Mouse (Mus musculus) neutrophil, adult 5-6 weeks (primary cell): ENCODE results near the gene Entpd7. TPM values are rescaled to one million over a fixed set of nuclear protein-coding genes. Genes with fewer than 3 reads are reported as not detected.
A peak's percentile ranks its signal among the peaks of the same experiment; 100 is the strongest.

Source experiments
- ATAC-seq: fragments of 151-379, 151-347 bp; 2 replicates; pipeline ENCODE4 v1.8.0; 2017; ENCODE audit warnings: mild to moderate bottlenecking, moderate TSS enrichment; ENCODE audit not compliant: insufficient number of reproducible peaks, poor library complexity, low FRiP score, severe bottlenecking; ENCODE audit errors: extremely low read depth
- total RNA-seq: library from RNA; stranded (forward); fragments of 200-1000 nt; gene quantifications from 2 replicates; pipeline ENCODE4 v1.2.3, GENCODE M21; 2017

Entpd7 gene
- total RNA-seq = 5.1 and 10.2 TPM in 2 replicates

DNA sequence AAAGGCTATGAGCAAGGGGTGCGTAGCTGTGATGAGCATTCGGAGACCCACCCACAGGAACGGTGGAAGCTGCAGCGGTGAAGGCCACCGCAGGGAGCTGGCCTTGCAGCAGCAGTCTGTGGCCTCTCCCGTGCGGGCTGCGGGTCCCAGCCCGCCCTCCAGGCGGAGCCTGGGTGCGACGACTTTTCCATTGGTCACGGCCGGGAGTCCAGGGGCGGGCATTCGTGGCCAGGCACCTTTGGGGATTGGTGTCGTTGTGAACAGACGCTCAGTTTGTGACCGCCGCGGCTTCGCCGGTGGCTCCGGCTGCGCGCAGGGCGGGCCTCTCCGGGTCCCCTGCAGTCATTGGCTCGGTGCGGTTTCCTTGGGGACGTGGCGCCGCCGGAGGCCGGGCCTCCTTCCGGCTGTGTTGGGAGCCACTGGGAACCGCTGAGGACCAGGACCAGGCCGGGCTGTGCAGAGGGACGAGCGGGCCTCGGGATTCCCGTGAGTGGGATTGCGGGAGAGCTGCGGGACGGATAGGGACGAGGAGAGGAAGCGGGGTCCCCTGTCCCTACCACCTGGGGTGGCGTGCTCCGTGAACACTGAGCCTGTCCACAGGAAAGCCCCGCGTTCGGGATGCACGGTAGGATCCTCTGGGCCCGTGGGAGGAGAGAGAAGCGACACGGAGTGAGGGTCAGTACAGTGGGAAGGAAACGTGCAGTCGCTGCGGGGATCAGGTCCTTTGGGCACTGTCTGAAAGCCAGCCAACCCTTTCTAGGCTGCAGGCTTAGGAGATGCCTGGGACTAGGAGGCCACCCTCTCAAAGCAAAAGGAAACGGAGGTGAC is at the start of gene Entpd7:
TSS of gene Entpd7 (plus strand) at position 254 of the 828 bp plus-strand sequence.
- peak; percentile 96 for ATAC-seq

DNA sequence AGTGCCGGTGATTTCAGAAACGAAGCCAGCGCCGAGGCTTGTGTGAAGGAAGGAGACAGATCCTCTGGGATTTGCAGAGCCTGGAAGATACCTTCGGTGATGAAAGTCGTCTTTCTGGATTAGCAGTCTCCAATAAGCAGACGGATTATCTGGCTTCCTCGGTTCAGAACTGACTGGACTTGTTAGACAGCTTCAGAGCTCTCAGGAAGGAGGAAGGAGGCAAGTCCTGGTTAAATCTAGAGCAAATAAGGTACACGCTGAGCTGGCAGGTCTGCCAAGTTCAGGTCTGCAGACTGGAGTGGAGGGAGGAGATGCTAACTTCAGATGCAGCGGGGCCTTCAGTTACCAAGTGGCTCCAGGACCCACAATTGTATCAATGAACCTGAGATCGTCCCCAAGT is 47.6 kb upstream of the Entpd7 start:
- ATAC-seq = no peak

DNA sequence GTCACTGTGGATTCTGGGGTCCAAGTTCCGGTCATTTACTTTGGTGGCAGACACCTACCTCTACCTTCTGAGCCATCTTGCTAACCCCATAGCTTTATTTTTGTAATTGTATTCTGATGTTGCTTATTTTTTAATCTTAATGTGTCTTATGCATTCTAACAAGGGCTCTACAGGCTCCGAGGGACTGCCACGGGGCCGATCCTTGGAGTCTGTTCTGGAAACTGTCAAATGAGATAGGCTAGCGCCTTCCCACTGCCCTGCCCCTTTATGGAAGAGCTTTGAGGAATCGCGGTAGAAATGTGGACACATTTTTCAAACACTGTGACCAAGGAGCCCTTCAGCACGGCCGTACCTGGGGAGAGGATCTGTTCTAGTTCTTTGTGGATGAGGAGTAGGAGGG is 46.6 kb upstream of the Entpd7 start:
- ATAC-seq = no peak

DNA sequence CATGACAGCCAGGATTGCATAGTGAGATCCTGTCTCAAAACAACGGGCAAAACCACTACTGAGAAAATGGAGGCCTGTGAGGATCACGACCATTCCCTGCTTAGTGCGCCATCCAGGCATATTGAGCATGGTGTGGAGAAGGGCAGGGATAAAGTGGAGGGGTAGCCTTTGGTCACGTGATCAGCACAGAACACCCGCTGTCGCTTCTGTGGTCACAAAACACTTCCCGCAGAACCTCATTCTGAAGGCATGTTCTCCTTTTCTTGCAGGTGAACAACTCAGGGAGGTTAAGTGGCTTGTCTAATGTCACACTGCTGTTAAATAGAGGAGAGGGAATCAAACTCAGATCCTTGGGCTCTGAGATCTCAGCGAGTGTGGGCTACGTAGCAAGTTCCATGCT is 44.0 kb upstream of the Entpd7 start:
- ATAC-seq = no peak

DNA sequence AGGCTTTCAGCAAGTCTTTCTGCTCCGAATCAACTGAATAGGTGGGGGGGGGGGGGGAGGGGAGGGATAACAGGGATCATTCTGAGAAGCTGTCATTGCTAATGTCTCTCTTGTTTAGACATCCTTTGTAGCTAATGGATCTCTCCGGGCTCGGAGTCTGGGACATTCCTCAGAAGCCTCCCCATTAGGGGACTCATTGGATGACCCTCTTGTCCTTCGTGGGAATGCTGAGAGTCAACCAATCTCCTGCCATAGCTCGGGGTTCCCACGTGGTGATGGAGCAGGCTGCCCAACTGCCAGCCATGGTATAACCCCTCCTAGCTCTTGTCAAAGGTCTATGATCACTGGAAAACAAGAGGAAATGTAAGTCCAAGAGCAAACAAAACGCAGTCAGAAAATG is 42.6 kb upstream of the Entpd7 start:
- no peak for ATAC-seq

DNA sequence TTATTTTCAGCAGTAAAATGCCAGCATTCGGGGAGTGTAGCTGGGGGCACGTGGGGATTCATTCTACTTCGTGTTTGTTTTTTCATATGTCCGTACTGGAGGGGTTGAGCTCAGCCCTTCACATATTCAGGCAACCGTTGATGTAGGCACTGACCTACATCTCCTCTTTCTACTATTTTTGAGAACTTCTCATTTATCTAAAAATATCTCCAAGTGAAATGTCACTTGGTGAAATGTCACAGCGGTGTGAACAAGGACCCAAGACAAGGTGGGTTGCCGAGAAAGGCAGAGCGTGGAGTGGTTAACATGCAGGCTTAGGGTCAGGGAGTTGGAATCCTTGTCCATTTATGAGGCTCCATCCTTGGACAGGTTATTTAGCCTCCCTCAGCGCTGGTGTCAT is 42.2 kb upstream of the Entpd7 start:
- ATAC-seq = peak; percentile 31; the same call in 1 of the 2 replicates

DNA sequence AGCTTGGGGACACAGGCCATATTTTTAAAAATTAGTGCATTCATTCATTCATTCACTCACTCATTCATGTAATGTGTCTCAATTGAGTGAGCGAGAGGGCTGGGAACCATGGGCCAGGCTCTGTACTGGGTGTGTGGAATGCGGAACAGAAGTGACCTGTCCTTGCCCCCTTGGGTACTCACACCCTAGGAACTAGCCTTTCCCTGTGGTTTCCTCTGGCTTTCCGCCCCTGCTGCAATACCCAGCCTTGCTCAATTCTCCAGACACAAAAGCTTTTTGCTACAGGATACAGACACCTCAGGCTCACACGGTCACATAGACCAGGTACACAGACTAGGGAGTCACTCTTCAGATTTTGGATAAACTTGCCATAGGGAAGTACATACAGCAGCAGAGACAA is 41.1 kb upstream of the Entpd7 start:
- peak; percentile 58 for ATAC-seq

DNA sequence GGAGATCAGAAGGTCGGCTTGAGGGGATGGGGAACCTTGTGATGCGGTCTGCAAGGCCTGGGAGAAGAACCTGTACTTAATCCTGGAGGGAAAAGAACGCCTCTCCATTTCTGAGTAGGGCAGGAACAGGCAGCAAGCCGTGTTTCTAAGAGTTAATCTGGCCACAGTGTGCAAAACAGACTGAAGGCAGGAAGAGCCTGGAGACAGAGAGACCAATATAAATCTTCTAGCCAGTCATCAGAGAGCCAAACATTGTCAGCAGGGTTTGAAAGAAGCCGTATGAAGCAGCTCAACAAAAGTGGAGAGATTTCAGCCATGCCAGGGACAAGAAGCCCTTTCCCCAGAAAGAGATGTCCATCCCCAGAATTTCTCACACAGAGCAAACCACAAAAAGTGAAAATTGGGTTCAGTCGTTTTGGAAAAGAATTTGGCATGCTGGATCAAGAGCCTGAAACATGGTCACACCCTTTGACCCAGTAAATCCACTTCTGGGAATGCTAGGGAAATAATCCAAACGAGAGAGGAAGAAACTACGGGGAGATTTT is 38.2 kb upstream of the Entpd7 start:
- ATAC-seq = no peak

DNA sequence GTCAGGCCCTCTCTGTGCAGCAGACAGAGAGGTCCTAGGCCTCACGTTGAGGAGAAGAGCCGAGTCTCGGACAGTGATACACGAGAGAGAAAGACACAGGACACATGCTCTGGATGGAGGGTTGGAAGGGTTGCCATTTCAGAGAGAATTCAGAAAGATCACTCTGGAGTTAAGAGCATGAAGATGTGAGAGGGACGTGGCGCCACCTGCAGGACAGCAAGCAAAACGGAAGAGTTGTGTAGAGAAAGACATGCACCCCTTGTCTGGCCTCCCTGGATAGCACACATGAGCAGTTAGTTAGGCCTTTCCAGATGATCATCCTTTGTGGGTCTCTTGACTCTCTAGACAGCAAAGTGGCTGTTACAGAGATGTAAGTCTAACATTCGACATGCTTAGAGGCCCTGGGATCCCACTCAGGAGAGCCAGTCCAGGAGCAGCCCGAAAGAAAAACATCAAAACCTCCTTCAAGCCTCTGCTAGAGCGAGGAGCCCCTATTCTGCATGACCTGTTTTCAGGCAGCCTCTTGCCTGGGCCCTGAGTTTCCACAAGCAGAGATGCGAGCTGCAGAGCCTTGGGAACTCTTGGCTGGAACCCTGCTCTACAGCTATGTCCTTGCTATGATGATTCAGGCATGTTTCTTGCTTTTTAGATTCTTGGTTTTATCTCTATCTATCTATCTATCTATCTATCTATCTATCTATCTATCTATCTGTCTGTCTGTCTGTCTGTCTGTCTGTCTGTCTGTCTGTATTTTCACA is 33.6 kb upstream of the Entpd7 start:
- ATAC-seq = peak; percentile 87

DNA sequence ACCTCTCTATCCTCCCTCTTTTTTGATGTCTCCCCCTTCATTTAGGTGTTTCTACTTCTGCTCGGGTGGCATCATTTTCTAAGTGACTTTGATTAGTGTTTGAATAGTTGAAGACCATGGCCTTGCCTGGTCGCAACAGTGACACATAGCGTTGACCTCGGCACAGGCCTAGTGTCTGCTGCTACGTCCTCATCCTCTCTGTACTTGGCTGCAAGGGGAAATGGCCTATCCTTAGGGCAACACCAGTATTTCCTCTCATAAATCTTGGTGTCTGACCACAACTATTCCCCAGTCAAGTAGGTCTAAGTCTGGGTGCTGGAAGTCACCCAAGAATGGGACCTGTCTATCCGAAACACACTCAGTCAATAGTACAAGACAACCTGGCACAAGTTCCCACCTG is 29.8 kb upstream of the Entpd7 start:
- ATAC-seq = no peak

DNA sequence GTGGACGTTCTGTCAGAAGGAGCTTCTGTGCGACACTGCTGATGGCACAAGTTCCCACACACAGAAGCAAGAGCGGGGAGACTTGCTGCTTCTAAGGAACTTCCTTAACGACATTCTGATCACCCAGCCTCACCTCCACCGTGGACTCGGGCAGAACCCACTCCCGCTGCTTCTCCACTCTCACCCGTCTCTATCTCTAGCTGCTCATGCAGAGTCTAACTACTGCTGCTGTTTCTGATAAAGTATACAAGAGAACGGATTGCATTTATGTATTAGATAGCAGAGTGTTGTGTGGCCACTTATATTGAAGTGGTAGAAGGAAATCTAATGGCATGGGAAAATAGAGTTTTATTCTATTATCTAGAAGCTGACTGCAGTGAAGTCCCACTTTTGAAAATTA is 28.7 kb upstream of the Entpd7 start:
- no peak for ATAC-seq

DNA sequence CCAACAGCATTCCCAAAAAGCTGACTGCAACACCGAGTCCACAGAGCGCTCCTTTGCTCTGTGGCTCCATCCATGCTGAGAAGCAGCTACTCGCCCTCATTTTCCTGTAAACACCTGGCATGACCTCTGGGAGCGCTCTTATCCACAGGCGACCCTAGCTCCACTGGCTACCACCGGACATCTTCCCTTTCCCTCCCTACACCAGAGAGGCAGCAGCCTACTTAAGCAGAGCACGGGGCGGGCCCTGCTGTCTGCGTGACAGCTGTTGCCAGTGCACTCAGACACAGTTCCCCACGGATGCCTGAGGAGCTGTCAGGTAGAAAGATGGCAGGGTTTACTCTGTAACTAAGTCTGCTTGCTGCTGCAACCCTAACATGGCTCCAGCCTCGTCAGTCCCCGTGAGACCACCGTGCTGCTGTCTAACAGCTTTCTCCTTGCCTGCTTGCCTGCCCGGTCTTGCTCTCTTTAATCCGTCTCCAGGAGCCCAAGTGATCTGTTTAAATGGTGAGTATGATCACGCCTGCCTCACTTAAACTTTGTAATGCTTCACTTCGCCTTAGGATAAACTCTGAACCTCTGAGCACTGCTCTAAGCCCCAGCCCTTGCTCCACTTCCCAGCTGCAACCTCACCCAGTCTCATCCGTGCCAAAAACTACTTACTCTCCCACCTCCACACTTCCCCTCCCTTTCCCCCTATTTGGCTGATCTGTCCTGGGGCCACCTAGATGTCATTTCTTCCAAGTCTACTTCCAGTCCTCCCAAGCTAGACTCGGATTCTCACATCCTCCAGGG is 27.1 kb upstream of the Entpd7 start:
- no peak for ATAC-seq

DNA sequence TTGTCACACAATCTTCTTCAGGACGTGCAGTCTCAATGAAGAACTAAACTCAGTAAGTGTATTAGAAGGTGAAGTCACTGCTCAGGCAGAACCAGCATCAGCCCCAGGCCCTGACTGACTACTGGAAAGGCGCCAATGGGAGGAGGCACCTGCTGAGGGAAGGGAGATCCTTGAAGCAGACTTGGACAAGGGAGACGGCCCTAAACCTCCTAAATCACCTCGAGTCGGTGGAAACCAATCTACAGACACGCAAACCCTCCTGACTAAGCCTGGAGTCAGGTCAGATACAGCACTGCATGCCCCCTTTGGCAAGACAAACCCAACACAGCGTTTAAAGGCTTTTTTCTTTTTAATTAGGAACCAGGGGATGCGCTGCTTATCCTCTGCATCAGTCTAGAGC is 26.0 kb upstream of the Entpd7 start:
- no peak for ATAC-seq

DNA sequence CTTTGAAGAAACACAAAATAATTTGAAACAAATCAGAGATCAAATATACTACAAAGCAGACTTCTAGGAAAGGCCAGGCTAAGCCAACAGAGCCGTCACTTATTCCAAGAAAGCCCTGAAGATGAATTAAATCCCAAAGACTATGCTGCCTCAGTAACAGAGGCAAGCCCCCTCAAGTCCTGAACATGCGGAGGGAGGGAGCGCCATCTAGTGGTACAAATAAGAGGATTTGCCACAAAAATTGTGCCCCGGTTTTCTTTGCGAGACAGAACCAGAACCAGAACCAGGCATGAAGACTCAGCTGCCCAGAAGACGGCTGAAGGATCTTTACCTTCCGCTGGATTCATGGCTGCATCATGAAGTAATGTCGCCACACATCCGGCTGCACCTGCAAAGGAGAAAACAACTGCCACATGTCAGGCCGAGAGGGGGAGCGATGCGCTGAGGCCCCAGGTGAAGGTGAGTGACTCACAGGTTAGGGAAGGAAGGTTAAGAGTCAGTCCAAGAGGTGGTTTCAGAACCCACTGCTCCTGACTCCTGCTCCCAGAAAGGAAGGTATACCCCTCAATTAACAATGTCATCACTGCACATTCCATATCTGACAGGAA is 23.9 kb upstream of the Entpd7 start:
- ATAC-seq = no peak

DNA sequence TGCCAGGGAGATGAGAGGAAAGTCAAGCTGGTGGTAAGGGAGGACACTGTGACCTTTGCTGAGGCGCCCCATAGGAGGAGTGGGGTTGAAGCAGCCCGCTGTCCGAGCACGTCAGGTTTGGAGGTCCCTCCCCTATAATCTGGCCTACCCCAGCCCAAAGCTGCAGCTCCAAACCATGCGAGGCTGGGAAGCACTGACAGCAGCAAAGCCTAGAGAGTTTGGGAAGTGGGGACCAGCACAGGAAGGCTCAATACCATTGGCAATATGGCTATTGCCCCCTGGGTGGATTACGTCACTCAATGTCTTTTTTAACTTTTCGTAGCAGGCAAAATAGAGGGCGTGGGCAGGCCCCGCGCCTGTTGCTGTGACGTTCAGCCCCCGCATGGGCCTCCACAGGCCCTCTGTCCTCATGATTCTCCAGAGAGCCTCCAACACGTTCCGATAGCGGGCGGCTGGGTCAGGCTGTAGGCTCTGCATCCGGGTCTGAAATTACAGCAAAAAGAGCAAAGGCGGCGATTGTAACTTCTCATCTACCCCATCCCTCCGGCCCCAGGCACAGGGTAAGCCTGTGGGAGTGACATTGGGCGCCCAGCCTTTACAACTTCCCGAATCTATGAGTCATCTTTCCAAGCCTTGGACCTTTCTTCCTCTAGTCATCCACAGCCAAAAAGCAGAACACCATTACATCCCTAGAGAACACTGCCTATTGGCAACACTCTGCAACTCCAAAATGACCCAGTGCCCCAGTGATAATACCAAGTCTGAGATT is 22.6 kb upstream of the Entpd7 start:
- no peak for ATAC-seq

DNA sequence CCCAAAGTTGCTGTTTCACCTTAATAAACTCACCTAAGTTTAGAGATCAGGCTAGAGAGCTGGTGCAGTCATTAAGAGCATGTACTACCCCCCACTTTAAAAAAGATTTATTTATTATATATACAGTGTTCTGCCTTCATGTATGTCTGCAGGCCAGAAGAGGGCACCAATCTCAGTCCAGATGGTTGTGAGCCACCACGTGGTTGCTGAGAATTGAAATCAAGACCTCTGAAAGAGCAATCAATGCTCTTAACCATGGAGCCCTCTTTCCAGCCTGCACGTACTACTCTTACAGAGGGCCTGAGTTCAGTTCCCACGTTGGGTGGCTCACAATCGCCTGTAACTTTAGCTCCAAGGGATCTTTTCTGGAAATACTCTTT is 22.1 kb upstream of the Entpd7 start:
- no peak for ATAC-seq

DNA sequence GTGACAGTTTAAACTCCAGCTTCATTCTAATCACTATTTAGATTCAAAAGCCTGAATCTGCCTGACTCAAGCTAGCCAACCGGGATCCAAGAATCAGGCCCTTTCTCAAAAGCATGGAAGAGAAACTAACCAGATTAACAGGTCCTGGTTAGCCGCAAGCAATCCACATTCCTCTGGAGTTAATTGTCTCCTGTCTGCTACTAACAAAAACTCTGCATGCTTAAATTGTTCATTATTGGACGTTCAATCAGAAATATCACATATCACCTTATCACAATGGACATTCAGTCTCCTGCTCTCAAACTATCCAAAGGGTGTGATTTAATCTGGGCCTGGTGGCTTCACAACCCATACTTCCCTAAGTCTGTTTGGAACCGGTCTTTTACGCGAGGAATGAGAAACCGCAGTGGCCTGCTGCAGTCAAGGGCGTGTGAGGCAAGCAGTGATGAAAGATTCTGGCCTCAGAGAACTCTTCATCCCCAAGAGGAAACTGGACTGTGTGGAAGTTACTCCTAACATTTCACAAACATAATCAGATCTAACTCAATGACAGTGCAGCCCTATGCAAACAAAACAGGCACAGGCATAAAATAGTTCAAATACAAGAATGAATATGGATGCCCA is 20.2 kb upstream of the Entpd7 start:
- ATAC-seq = peak; percentile 10; the same call in 1 of the 2 replicates

DNA sequence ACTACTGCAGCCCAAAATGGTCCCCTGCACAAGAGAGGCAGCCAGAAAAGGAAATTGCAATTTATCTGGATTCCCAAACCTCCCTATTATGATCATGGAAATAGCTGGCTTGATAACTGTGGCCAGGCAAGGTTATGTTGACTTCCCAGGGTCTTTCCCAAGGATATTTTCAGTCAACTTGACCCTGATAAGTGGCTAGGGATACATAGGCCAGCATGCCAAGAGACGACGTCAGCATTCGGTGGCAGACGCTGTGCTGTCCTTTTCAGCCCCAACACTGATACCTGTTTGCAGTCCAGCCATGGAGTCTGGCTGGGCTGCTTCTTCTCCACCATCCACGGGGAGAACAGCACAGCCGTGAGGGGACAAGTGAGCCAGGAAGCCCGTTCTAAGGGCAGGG is 18.4 kb upstream of the Entpd7 start:
- ATAC-seq = no peak
